Mouse (Mus musculus): ENCODE results near the gene Nbea.

The Nbea gene

GRCm38 (mm10) chr3:56183159-56184133 lies at the start of gene Nbea:
TSS of gene Nbea (minus strand) at chr3:56183701.
- DNase-seq: peak; percentile 90

- DNase-seq: no peak
These were observed 45.8 kb upstream of the Nbea start for GRCm38 (mm10) chr3:56229283-56229682.

GRCm38 (mm10) chr3:56215989-56216388 lies 32.5 kb upstream of the Nbea start:
- no peak for DNase-seq

- DNase-seq: no peak
These were observed 20.5 kb upstream of the Nbea start for GRCm38 (mm10) chr3:56203968-56204367.

- DNase-seq: no peak
These were observed 4.7 kb upstream of the Nbea start for GRCm38 (mm10) chr3:56188238-56188637.

GRCm38 (mm10) chr3:56187131-56187779 lies 3.8 kb upstream of the Nbea start:
- DNase-seq: no peak

- peak; percentile 33 for DNase-seq
These were observed 936 bp downstream of the Nbea start for GRCm38 (mm10) chr3:56182371-56183158.

GRCm38 (mm10) chr3:56181991-56182370 lies 1.5 kb downstream of the Nbea start:
- DNase-seq: no peak

- no peak for DNase-seq
These were observed 2.5 kb downstream of the Nbea start for GRCm38 (mm10) chr3:56181025-56181424.

- DNase-seq: no peak
These were observed 25.6 kb downstream of the Nbea start for GRCm38 (mm10) chr3:56157864-56158263.

- no peak for DNase-seq
These were observed 56.8 kb downstream of the Nbea start for GRCm38 (mm10) chr3:56126674-56127073.

GRCm38 (mm10) chr3:56116647-56117046 lies 66.9 kb downstream of the Nbea start:
- no peak for DNase-seq

GRCm38 (mm10) chr3:56108101-56108500 lies 75.4 kb downstream of the Nbea start:
- DNase-seq: no peak

GRCm38 (mm10) chr3:56097105-56097504 lies 86.4 kb downstream of the Nbea start:
- no peak for DNase-seq

- no peak for DNase-seq
These were observed 104.4 kb downstream of the Nbea start for GRCm38 (mm10) chr3:56079015-56079612.

- peak; percentile 20 for DNase-seq
These were observed 115.7 kb downstream of the Nbea start for GRCm38 (mm10) chr3:56067849-56068248.

GRCm38 (mm10) chr3:56066360-56067040 lies 117.0 kb downstream of the Nbea start:
- no peak for DNase-seq

- DNase-seq: no peak
These were observed 118.3 kb downstream of the Nbea start for GRCm38 (mm10) chr3:56065234-56065633.

GRCm38 (mm10) chr3:56045659-56046336 lies 137.7 kb downstream of the Nbea start:
- DNase-seq: no peak

- no peak for DNase-seq
These were observed 140.4 kb downstream of the Nbea start for GRCm38 (mm10) chr3:56043091-56043490.

GRCm38 (mm10) chr3:56039494-56039893 lies 144.0 kb downstream of the Nbea start:
- DNase-seq: no peak

GRCm38 (mm10) chr3:56034596-56034995 lies 148.9 kb downstream of the Nbea start:
- no peak for DNase-seq
